Comparison of ENCODE assay signal across 8 mouse cellular contexts in the genomic region with DNA sequence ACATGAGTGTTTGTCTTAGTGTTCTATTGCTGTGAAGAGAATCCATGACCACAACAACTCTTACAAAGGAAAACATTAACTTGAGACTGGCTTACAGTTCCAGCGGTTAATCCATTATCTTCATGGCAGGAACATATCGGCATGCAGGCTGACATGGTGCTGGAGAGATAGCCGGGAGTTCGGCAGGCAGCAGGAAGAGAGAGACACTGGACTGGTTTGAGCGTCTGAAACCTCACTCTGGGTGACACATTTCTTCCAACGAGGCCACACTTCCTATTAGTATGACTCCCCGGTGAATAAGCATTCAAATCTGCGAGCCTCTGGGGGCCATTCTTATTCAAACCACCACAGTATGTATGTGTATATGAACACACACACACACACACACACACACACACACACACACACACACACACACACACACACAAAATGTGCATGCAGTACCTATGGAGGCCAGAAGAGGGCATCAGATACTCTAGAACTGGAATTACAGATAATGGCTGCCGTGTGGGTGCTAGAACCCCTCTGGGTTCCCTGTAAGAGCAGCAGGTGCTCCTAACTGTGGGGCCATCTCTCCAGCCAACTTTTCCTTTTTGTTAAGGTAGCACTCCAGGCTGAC. TPM values are rescaled to one million over a fixed set of nuclear protein-coding genes. Genes with fewer than 3 reads are reported as not detected.
A peak's percentile ranks its signal among the peaks of the same experiment; 100 is the strongest.
DNase-seq lines count a peak whose midpoint lies in the region; ATAC-seq and TF ChIP-seq lines count a peak whose summit lies in the region.

No protein-coding gene starts in this region.

- H3K4me3 ChIP-seq in intestine, postnatal 0 days (ENCODE audit: low read depth, low read length), result no peak overlapping the region

- no peaks in the 10 kb centered on the region for H3K27me3 ChIP-seq in intestine, postnatal 0 days (replicated peaks; ENCODE audit: control insufficient read depth, insufficient read depth, low read length)

- DNase-seq in adrenal gland, postnatal 10 days, result peak; percentile 20
- DNase-seq in adrenal gland, adult 18-20 months (ENCODE audit: low spot score in 2 of 2), result no peak
- DNase-seq in 416B (ENCODE audit: low read depth), result peak; percentile 94
- peak; percentile 64 for DNase-seq in c-Kit-positive CD71-negative TER-119-negative erythroid progenitor cells, embryonic 14.5 days (ENCODE audit: low read depth)
- peak; percentile 49 for DNase-seq in yolk sac, embryonic 10.5 days (ENCODE audit: low spot score)
- DNase-seq in left cerebral cortex, adult 9 months (ENCODE audit: low spot score in 2 of 2), result no peak

- no peaks in the 10 kb centered on the region for H3K4me1 ChIP-seq in intestine, postnatal 0 days (replicated peaks; ENCODE audit: control insufficient read depth, insufficient read depth, low read length)

- peak overlapping the region; percentile 33; the same call in 1 of the 2 replicates for H3K4me2 ChIP-seq in intestine, postnatal 0 days (replicated peaks; ENCODE audit: low read depth)

- no peak overlapping the region for H3K27ac ChIP-seq in intestine, postnatal 0 days (ENCODE audit: low read depth, low read length)

- peak; percentile 83 for TF ChIP-seq CTCF in intestine, postnatal 0 days (IDR thresholded peaks at IDR 0.05; ENCODE audit: low read depth)

- no peak for ATAC-seq in intestine, postnatal 0 days
- ATAC-seq in megakaryocyte progenitor cell, adult 5-6 weeks (replicated peaks; ENCODE audit: poor library complexity), result peak; percentile 70

- 36% methylated on average over 9 of the region's 9 CpGs for WGBS in intestine, postnatal 0 days

- H3K36me3 ChIP-seq in intestine, postnatal 0 days (ENCODE audit: control insufficient read depth, insufficient read depth), result no peaks in the 10 kb centered on the region

- H3K9me3 ChIP-seq in intestine, postnatal 0 days (ENCODE audit: control insufficient read depth), result no peaks in the 10 kb centered on the region

- no peak overlapping the region for H3K9ac ChIP-seq in intestine, postnatal 0 days (ENCODE audit: low read depth, low read length)

RNA-seq across cellular contexts. Expression of gene Rcan3, which starts 6.4 kb away (rescaled TPM):
- total RNA-seq in adrenal gland, postnatal 10 days (2021), result 10 to 100 TPM; 18.0 to 23.0 TPM
- total RNA-seq in adrenal gland, adult 18-20 months (2021), result 10 to 100 TPM; 14.2 to 15.3 TPM
- polyA plus RNA-seq in intestine, postnatal 0 days (2015; fragmentation: Nextera tagmentation; extraction: Ambion mirVana), result 18.4 and 19.7 TPM in 2 replicates
- total RNA-seq in megakaryocyte progenitor cell, adult 5-6 weeks (2015), result 3.6 and 5.6 TPM in 2 replicates
- 4.1 and 7.7 TPM in 2 replicates for total RNA-seq in megakaryocyte progenitor cell, adult 5-6 weeks (2017)

RNA-seq across cellular contexts. Expression of gene Ncmap, which starts 42.0 kb away (rescaled TPM):
- under 1 TPM; 0.63 to 0.73 TPM for total RNA-seq in adrenal gland, postnatal 10 days (2021)
- total RNA-seq in adrenal gland, adult 18-20 months (2021), result under 1 TPM in 1 of 2 experiments, not detected in 1; 0.26 TPM
- 2.5 and 2.6 TPM in 2 replicates for polyA plus RNA-seq in intestine, postnatal 0 days (2015; fragmentation: Nextera tagmentation; extraction: Ambion mirVana)
- 0.25 TPM in 1 of 2 replicates, not detected in the other for total RNA-seq in megakaryocyte progenitor cell, adult 5-6 weeks (2015)
- total RNA-seq in megakaryocyte progenitor cell, adult 5-6 weeks (2017), result not detected in 2 replicates

RNA-seq across cellular contexts. Expression of gene Stpg1, which starts 54.6 kb away (rescaled TPM):
- total RNA-seq in adrenal gland, postnatal 10 days (2021), result under 1 TPM; 0.12 to 0.85 TPM
- total RNA-seq in adrenal gland, adult 18-20 months (2021), result under 1 TPM; 0.29 to 0.89 TPM
- 0.09 TPM in 1 of 2 replicates, not detected in the other for polyA plus RNA-seq in intestine, postnatal 0 days (2015; fragmentation: Nextera tagmentation; extraction: Ambion mirVana)
- 0.12 TPM in 1 of 2 replicates, not detected in the other for total RNA-seq in megakaryocyte progenitor cell, adult 5-6 weeks (2015)
- not detected in 2 replicates for total RNA-seq in megakaryocyte progenitor cell, adult 5-6 weeks (2017)

RNA-seq across cellular contexts. Expression of gene Nipal3, which starts 54.8 kb away (rescaled TPM):
- 10 to 100 TPM; 13.8 to 15.4 TPM for total RNA-seq in adrenal gland, postnatal 10 days (2021)
- total RNA-seq in adrenal gland, adult 18-20 months (2021), result 10 to 100 TPM; 11.9 to 15.2 TPM
- 5.7 TPM in 2 replicates for polyA plus RNA-seq in intestine, postnatal 0 days (2015; fragmentation: Nextera tagmentation; extraction: Ambion mirVana)
- total RNA-seq in megakaryocyte progenitor cell, adult 5-6 weeks (2015), result 4.1 and 6.6 TPM in 2 replicates
- 18.8 and 23.3 TPM in 2 replicates for total RNA-seq in megakaryocyte progenitor cell, adult 5-6 weeks (2017)

Comparison
In these comparisons a context has a peak if more than half of its experiments do, and no peak if none do; other contexts are left out.
1. DNase-seq: peak in adrenal gland, postnatal 10 days (single experiment), 416B (single experiment), c-Kit-positive CD71-negative TER-119-negative erythroid progenitor cells, embryonic 14.5 days (single experiment) and yolk sac, embryonic 10.5 days (single experiment); none in adrenal gland, adult 18-20 months (0 of 2) and left cerebral cortex, adult 9 months (0 of 2).